22 mouse cellular contexts compared by ENCODE assay signal in the genomic region with DNA sequence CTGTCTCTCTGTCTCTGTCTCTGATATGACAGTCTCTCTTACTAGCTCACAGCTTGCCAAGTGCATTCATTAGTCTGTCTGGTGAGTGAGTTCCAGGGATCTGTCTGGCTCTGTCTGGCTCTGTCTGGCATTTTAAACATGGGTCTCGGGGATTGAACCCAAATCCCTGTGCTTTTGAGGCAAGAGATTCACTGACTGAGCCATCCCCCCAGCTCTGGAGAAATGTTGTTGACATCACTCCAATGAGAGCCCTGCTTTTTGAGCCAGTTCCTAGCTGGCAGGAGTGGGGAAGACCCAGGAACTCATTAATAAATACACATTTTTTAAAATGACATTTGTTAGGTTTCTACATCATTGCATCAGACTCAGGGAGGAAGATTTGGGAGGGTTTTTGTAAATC.
"Had no signal": no experiment of that assay in that cellular context is flagged by ENCODE, and none has a peak within 500 bp of the region (broad histone marks: within the 10 kb centered on the region; RNA-seq: fewer than 3 reads in every experiment).

No protein-coding gene starts in this region.

- H3K27ac ChIP-seq: lung, embryonic 15.5 days; macrophage; midbrain, embryonic 10.5 days; midbrain, embryonic 12.5 days; neural tube, embryonic 13.5 days; neural tube, embryonic 15.5 days had no signal

- H3K4me1 ChIP-seq: lung, embryonic 15.5 days; megakaryocyte, embryonic 14.5 days; midbrain, embryonic 10.5 days; midbrain, embryonic 12.5 days had no signal

- H3K9ac ChIP-seq: lung, embryonic 15.5 days; midbrain, embryonic 12.5 days; neural tube, embryonic 13.5 days; neural tube, embryonic 15.5 days had no signal

- H3K27me3 ChIP-seq: lung, embryonic 15.5 days; megakaryocyte, embryonic 14.5 days; midbrain, embryonic 12.5 days; neural tube, embryonic 13.5 days; neural tube, embryonic 15.5 days had no signal

- H3K4me2 ChIP-seq: lung, embryonic 15.5 days; midbrain, embryonic 12.5 days; neural tube, embryonic 13.5 days; neural tube, embryonic 15.5 days had no signal

- ATAC-seq: lung, postnatal 0 days; midbrain, embryonic 16.5 days had no signal

- H3K4me3 ChIP-seq: lung, embryonic 15.5 days; megakaryocyte, embryonic 14.5 days; midbrain, embryonic 10.5 days; midbrain, embryonic 12.5 days; myocyte; neural tube, embryonic 13.5 days; neural tube, embryonic 15.5 days had no signal

- H3K9me3 ChIP-seq: lung, embryonic 15.5 days; midbrain, embryonic 10.5 days; midbrain, embryonic 12.5 days; neural tube, embryonic 13.5 days; neural tube, embryonic 15.5 days had no signal

- DNase-seq: lung, adult 2 months; lung, postnatal 14 days; lung, postnatal 36 days; midbrain, embryonic 14.5 days; retina, postnatal 1 day; right cerebral cortex, adult 18-20 months; right cerebral cortex, postnatal 25 days; right cerebral cortex, postnatal 4 days; spleen, adult 18-20 months; thymus, adult 18-20 months; thymus, postnatal 14 days; thymus, postnatal 36 days had no signal

- H3K36me3 ChIP-seq: lung, embryonic 15.5 days; midbrain, embryonic 10.5 days; midbrain, embryonic 12.5 days; neural tube, embryonic 13.5 days; neural tube, embryonic 15.5 days had no signal
